Mouse (Mus musculus) ES-E14 (cell line): ENCODE results near the gene Macrod1.

Experiments
- CHD2 ChIP-seq: IDR thresholded peaks from 2 replicates; pipeline ENCODE4 v1.6.1; 2014; ENCODE audit warnings: mild to moderate bottlenecking, low read depth, low read length, inconsistent platforms
- HCFC1 ChIP-seq: IDR thresholded peaks from 2 replicates; pipeline ENCODE4 v1.6.1; 2012; ENCODE audit warnings: low read length, inconsistent platforms, borderline replicate concordance; ENCODE audit not compliant: insufficient read depth
- MAFK ChIP-seq: IDR thresholded peaks from 2 replicates; pipeline ENCODE4 v1.6.1; 2014; ENCODE audit warnings: mild to moderate bottlenecking, low read depth, low read length, inconsistent platforms; ENCODE audit not compliant: insufficient read depth
- ZC3H11A ChIP-seq: IDR thresholded peaks from 2 replicates; pipeline ENCODE4 v1.6.1; 2012; ENCODE audit warnings: low read depth, mild to moderate bottlenecking, inconsistent platforms, low read length, borderline replicate concordance
- ZNF384 ChIP-seq: IDR thresholded peaks from 2 replicates; pipeline ENCODE4 v1.6.1; 2012; ENCODE audit warnings: low read depth, low read length, inconsistent platforms

GRCm38 (mm10) chr19:7197445-7197844 lies 140.8 kb downstream of the Macrod1 start:
- no peak for TF ChIP-seq ZNF384
- TF ChIP-seq MAFK, result no peak
- no peak for TF ChIP-seq CHD2
- TF ChIP-seq HCFC1, result no peak
- no peak for TF ChIP-seq ZC3H11A
